Mouse (Mus musculus) midbrain, postnatal 0 days (tissue): ENCODE data around the gene Aip. TPM values are rescaled to one million over a fixed set of nuclear protein-coding genes. Genes with fewer than 3 reads are reported as not detected.
A peak's percentile ranks its signal among the peaks of the same experiment; 100 is the strongest.

ENCODE experiments used
- ATAC-seq: fragments of 200-750 bp; cut with Nextera tagmentation; 2 replicates; pipeline ENCODE4 v1.8.0; 2017; ENCODE audit warnings: moderate number of reproducible peaks, mild to moderate bottlenecking, moderate TSS enrichment, moderate library complexity; ENCODE audit not compliant: low FRiP score
- DNase-seq: peaks from one replicate; pipeline ENCODE4 v3.0.0-alpha.2; 2015; ENCODE audit warnings: low spot score
- H3K27ac ChIP-seq: fragments of 300-500 bp; sonication (generic); 2 replicates; pipeline ENCODE4 v1.5.1; 2014; ENCODE audit warnings: low read depth, mild to moderate bottlenecking, low read length, mixed read lengths
- H3K27me3 ChIP-seq: fragments of 300-500 bp; sonication (generic); 2 replicates; pipeline ENCODE4 v1.6.1; 2014; ENCODE audit warnings: low read length, control low read depth, mixed read lengths; ENCODE audit not compliant: insufficient read depth
- H3K36me3 ChIP-seq: fragments of 300-500 bp; sonication (generic); 2 replicates; pipeline ENCODE4 v1.6.1; 2014; ENCODE audit warnings: low read length, control low read depth, mixed read lengths; ENCODE audit not compliant: insufficient read depth
- H3K4me1 ChIP-seq: fragments of 300-500 bp; sonication (generic); 2 replicates; pipeline ENCODE4 v1.6.1; 2014; ENCODE audit warnings: mild to moderate bottlenecking, control low read depth, antibody characterized with exemption, low read length, mixed read lengths; ENCODE audit not compliant: insufficient read depth
- H3K4me2 ChIP-seq: fragments of 300-500 bp; sonication (generic); 2 replicates; pipeline ENCODE4 v1.6.1; 2014; ENCODE audit warnings: low read depth, mild to moderate bottlenecking, low read length, mixed read lengths; ENCODE audit not compliant: poor library complexity, severe bottlenecking
- H3K4me3 ChIP-seq: fragments of 300-500 bp; sonication (generic); 2 replicates; pipeline ENCODE4 v1.5.1; 2014; ENCODE audit warnings: low read depth, mild to moderate bottlenecking, low read length, moderate library complexity
- H3K9ac ChIP-seq: fragments of 300-500 bp; sonication (generic); replicated peaks from 2 replicates; pipeline ENCODE4 v1.6.1; 2014; ENCODE audit warnings: mild to moderate bottlenecking, low read length, moderate library complexity, mixed read lengths; ENCODE audit not compliant: poor library complexity, severe bottlenecking
- H3K9me3 ChIP-seq: fragments of 300-500 bp; sonication (generic); 2 replicates; pipeline ENCODE4 v1.6.1; 2016; ENCODE audit warnings: low read length, control low read depth
- CTCF ChIP-seq: IDR thresholded peaks from 2 replicates; pipeline ENCODE4 v1.5.1; 2016; ENCODE audit warnings: antibody characterized with exemption, mild to moderate bottlenecking
- WGBS: fragments of 180-500 bp; shearing (Covaris S2); extraction: QIAGEN DNeasy Blood & Tissue Kit; methylation state at CpG from one replicate; pipeline ENCODE4 v1.1.7; 2014; 5-methylcytosine and 5-hydroxymethylcytosine counted together
- polyA plus RNA-seq: library from polyadenylated mRNA; unstranded; fragments of >200 nt; fragmentation: Nextera tagmentation; extraction: Ambion mirVana; gene quantifications from 2 replicates; pipeline ENCODE4 v1.2.1, GENCODE M21; 2015
- total RNA-seq: library from RNA; depleted of rRNA; stranded (reverse); fragments of >200 nt; gene quantifications from 2 replicates; pipeline ENCODE4 v1.2.3, GENCODE M21; 2014

The Aip gene
- total and polyA plus RNA-seq, 2 experiments from 2014 or later: 49.9 to 87.7 TPM

GRCm38 (mm10) chr19:4147782-4148490, 22.3 kb upstream of the Aip start:
- 28% methylated on average over 9 of the region's 9 CpGs for WGBS
- H3K27me3 ChIP-seq: no peaks in the 10 kb centered on the region
- H3K36me3 ChIP-seq: peaks cover 16% of the 10 kb centered on the region
- peak overlapping the region; percentile 94; the same call in 1 of the 2 replicates for H3K9ac ChIP-seq
- peak overlapping the region; percentile 88 for H3K4me3 ChIP-seq
- no peak for ATAC-seq
- DNase-seq: no peak
- peak overlapping the region; percentile 91 for H3K4me2 ChIP-seq
- no peak for TF ChIP-seq CTCF
- no peaks in the 10 kb centered on the region for H3K9me3 ChIP-seq
- H3K4me1 ChIP-seq: peaks cover 7% of the 10 kb centered on the region; the same call in 1 of the 2 replicates
- H3K27ac ChIP-seq: peak overlapping the region; percentile 43; the same call in 1 of the 2 replicates

GRCm38 (mm10) chr19:4147022-4147405, 21.4 kb upstream of the Aip start:
- TF ChIP-seq CTCF: no peak
- H3K9me3 ChIP-seq: no peaks in the 10 kb centered on the region
- no peak overlapping the region for H3K4me2 ChIP-seq
- H3K27me3 ChIP-seq: no peaks in the 10 kb centered on the region
- 33% methylated on average over 3 of the region's 3 CpGs for WGBS
- peaks cover 15% of the 10 kb centered on the region for H3K36me3 ChIP-seq
- DNase-seq (no peak), ATAC-seq (no peak)
- peaks cover 7% of the 10 kb centered on the region; the same call in 1 of the 2 replicates for H3K4me1 ChIP-seq
- H3K9ac ChIP-seq: no peak overlapping the region
- no peak overlapping the region for H3K4me3 ChIP-seq
- no peak overlapping the region for H3K27ac ChIP-seq

GRCm38 (mm10) chr19:4146366-4147021, 20.8 kb upstream of the Aip start:
- Histone ChIP-seq H3K36me3 (peaks cover 12% of the 10 kb centered on the region), H3K9me3 (no peaks in the 10 kb centered on the region), H3K4me2 (no peak overlapping the region), H3K27me3 (no peaks in the 10 kb centered on the region), H3K27ac (no peak overlapping the region), H3K4me1 (peaks cover 7% of the 10 kb centered on the region; the same call in 1 of the 2 replicates), H3K9ac (no peak overlapping the region), H3K4me3 (no peak overlapping the region)
- WGBS: 63% methylated on average over 12 of the region's 12 CpGs
- no peak for TF ChIP-seq CTCF
- ATAC-seq (no peak), DNase-seq (no peak)

- no peak for TF ChIP-seq CTCF
- H3K4me2 ChIP-seq: no peak overlapping the region
- H3K9me3 ChIP-seq: no peaks in the 10 kb centered on the region
- no peak for ATAC-seq
- H3K4me1 ChIP-seq: peaks cover 7% of the 10 kb centered on the region; the same call in 1 of the 2 replicates
- H3K27me3 ChIP-seq: no peaks in the 10 kb centered on the region
- DNase-seq: no peak
- no peak overlapping the region for H3K4me3 ChIP-seq
- H3K27ac ChIP-seq: no peak overlapping the region
- H3K36me3 ChIP-seq: peaks cover 7% of the 10 kb centered on the region
- H3K9ac ChIP-seq: no peak overlapping the region
- 84% methylated on average over 5 of the region's 5 CpGs for WGBS
These were observed 20.3 kb upstream of the Aip start for GRCm38 (mm10) chr19:4145936-4146335.

- Histone ChIP-seq H3K4me1 (peaks cover 7% of the 10 kb centered on the region; the same call in 1 of the 2 replicates), H3K9ac (no peak overlapping the region), H3K9me3 (no peaks in the 10 kb centered on the region), H3K27me3 (no peaks in the 10 kb centered on the region), H3K27ac (no peak overlapping the region), H3K4me3 (no peak overlapping the region), H3K4me2 (no peak overlapping the region), H3K36me3 (peaks cover under 1% of the 10 kb centered on the region; the same call in 1 of the 2 replicates)
- WGBS: 84% methylated on average over 16 of the region's 16 CpGs
- ATAC-seq: no peak
- no peak for DNase-seq
- TF ChIP-seq CTCF: no peak
These were observed 19.2 kb upstream of the Aip start for GRCm38 (mm10) chr19:4144550-4145498.
